Mouse (Mus musculus) hindbrain, embryonic 10.5 days (tissue): ENCODE measurements around the gene Ace3. TPM values are rescaled to one million over a fixed set of nuclear protein-coding genes. Genes with fewer than 3 reads are reported as not detected.

Experiments
- DNase-seq: peaks from one replicate; pipeline ENCODE4 v3.0.0-alpha.2; 2017; ENCODE audit warnings: low spot score
- H3K27ac ChIP-seq: fragments of 300-500 bp; sonication (generic); 2 replicates; pipeline ENCODE4 v1.5.1; 2016; ENCODE audit warnings: mild to moderate bottlenecking, moderate library complexity
- H3K27me3 ChIP-seq: fragments of 300-500 bp; sonication (generic); 2 replicates; pipeline ENCODE4 v1.6.1; 2016; ENCODE audit warnings: mild to moderate bottlenecking; ENCODE audit not compliant: poor library complexity, insufficient read depth, severe bottlenecking
- H3K36me3 ChIP-seq: fragments of 300-500 bp; sonication (generic); 2 replicates; pipeline ENCODE4 v1.6.1; 2016; ENCODE audit warnings: mild to moderate bottlenecking, moderate library complexity
- H3K4me1 ChIP-seq: fragments of 300-500 bp; sonication (generic); replicated peaks from 2 replicates; pipeline ENCODE4 v1.6.1; 2016; ENCODE audit warnings: mild to moderate bottlenecking
- H3K4me3 ChIP-seq: fragments of 300-500 bp; sonication (generic); 2 replicates; pipeline ENCODE4 v1.5.1; 2016; ENCODE audit warnings: mild to moderate bottlenecking, moderate library complexity
- H3K9me3 ChIP-seq: fragments of 300-500 bp; sonication (generic); 2 replicates; pipeline ENCODE4 v1.6.1; 2016; ENCODE audit warnings: mild to moderate bottlenecking, moderate library complexity
- WGBS: fragments of 180-500 bp; shearing (Covaris S2); methylation state at CpG from one replicate; pipeline ENCODE4 v1.1.7; 2016; 5-methylcytosine and 5-hydroxymethylcytosine counted together
- polyA plus RNA-seq: library from polyadenylated mRNA; unstranded; fragments of >200 nt; fragmentation: Nextera tagmentation; extraction: Ambion mirVana; gene quantifications from 2 replicates; pipeline ENCODE4 v1.2.1, GENCODE M21; 2016

The Ace3 gene
- polyA plus RNA-seq, 1 experiment from 2014 or later: not detected

GRCm38 (mm10) chr11:105989446-105989845, 5.0 kb upstream of the Ace3 start:
- no peaks in the 10 kb centered on the region for H3K27me3 ChIP-seq
- no peaks in the 10 kb centered on the region for H3K9me3 ChIP-seq
- 77% methylated on average over 6 of the region's 6 CpGs for WGBS

GRCm38 (mm10) chr11:105990231-105990630, 4.2 kb upstream of the Ace3 start:
- H3K4me1 ChIP-seq: peaks cover 14% of the 10 kb centered on the region; the same call in 1 of the 2 replicates
- no peak overlapping the region for H3K27ac ChIP-seq
- WGBS: 79% methylated on average over 2 of the region's 2 CpGs
- H3K4me3 ChIP-seq: no peak overlapping the region
- DNase-seq: no peak
- no peaks in the 10 kb centered on the region for H3K36me3 ChIP-seq
- H3K27me3 ChIP-seq: no peaks in the 10 kb centered on the region
- H3K9me3 ChIP-seq: no peaks in the 10 kb centered on the region

More at GRCm38 (mm10) chr11:105989446-105989845, 5.0 kb upstream of the Ace3 start:
- H3K4me1 ChIP-seq: peaks cover 14% of the 10 kb centered on the region; the same call in 1 of the 2 replicates
- DNase-seq: no peak
- H3K27ac ChIP-seq: no peak overlapping the region
- H3K4me3 ChIP-seq: no peak overlapping the region
- H3K36me3 ChIP-seq: no peaks in the 10 kb centered on the region

- Histone ChIP-seq H3K9me3 (no peaks in the 10 kb centered on the region), H3K4me3 (no peak overlapping the region), H3K36me3 (no peaks in the 10 kb centered on the region), H3K27ac (no peak overlapping the region), H3K27me3 (no peaks in the 10 kb centered on the region), H3K4me1 (no peaks in the 10 kb centered on the region)
- DNase-seq: no peak
- WGBS: 94% methylated on average over 6 of the region's 6 CpGs
Measured at GRCm38 (mm10) chr11:106000062-106000461, 5.6 kb downstream of the Ace3 start.

- 47% methylated on average over 4 of the region's 4 CpGs for WGBS
- Histone ChIP-seq H3K36me3 (no peaks in the 10 kb centered on the region), H3K27me3 (no peaks in the 10 kb centered on the region), H3K27ac (no peak overlapping the region), H3K4me3 (no peak overlapping the region), H3K4me1 (0 out of 2 replicates have a peak, but pooled peaks cover 5% of the 10 kb centered on the region), H3K9me3 (no peaks in the 10 kb centered on the region)
- DNase-seq: no peak
Measured at GRCm38 (mm10) chr11:106001718-106002117, 7.2 kb downstream of the Ace3 start.

- DNase-seq: no peak
- Histone ChIP-seq H3K9me3 (no peaks in the 10 kb centered on the region), H3K4me1 (peaks cover 24% of the 10 kb centered on the region), H3K36me3 (no peaks in the 10 kb centered on the region), H3K27me3 (peaks cover 17% of the 10 kb centered on the region), H3K27ac (no peak overlapping the region), H3K4me3 (no peak overlapping the region)
- 84% methylated on average over 1 of the region's 1 CpGs for WGBS
Measured at GRCm38 (mm10) chr11:106004576-106004975, 10.1 kb downstream of the Ace3 start.

GRCm38 (mm10) chr11:106005970-106006369, 11.5 kb downstream of the Ace3 start:
- DNase-seq: no peak
- WGBS: 61% methylated on average over 5 of the region's 5 CpGs
- no peak overlapping the region for H3K4me3 ChIP-seq

GRCm38 (mm10) chr11:106007821-106008220, 13.3 kb downstream of the Ace3 start, which contains the start of gene Kcnh6:
Kcnh6 (plus strand) TSS chr11:106008124.
- H3K4me3 ChIP-seq: peak within 1 kb of the TSS; percentile 43

More at GRCm38 (mm10) chr11:106005970-106006369, 11.5 kb downstream of the Ace3 start:
- peaks cover 24% of the 10 kb centered on the region for H3K4me1 ChIP-seq
- no peak overlapping the region for H3K27ac ChIP-seq
- peaks cover 20% of the 10 kb centered on the region for H3K27me3 ChIP-seq
- H3K9me3 ChIP-seq: no peaks in the 10 kb centered on the region
- no peaks in the 10 kb centered on the region for H3K36me3 ChIP-seq

GRCm38 (mm10) chr11:106012711-106013110, 18.2 kb downstream of the Ace3 start:
- peak; percentile 16 for DNase-seq
- Histone ChIP-seq H3K27me3 (peaks cover 20% of the 10 kb centered on the region), H3K4me1 (peaks cover 33% of the 10 kb centered on the region), H3K4me3 (no peak overlapping the region), H3K27ac (no peak overlapping the region), H3K9me3 (no peaks in the 10 kb centered on the region), H3K36me3 (no peaks in the 10 kb centered on the region)
- WGBS: 59% methylated on average over 7 of the region's 7 CpGs

More at GRCm38 (mm10) chr11:106007821-106008220, 13.3 kb downstream of the Ace3 start, which contains the start of gene Kcnh6:
- H3K9me3 ChIP-seq: no peaks in the 10 kb centered on the region
- no peaks in the 10 kb centered on the region for H3K36me3 ChIP-seq
- 1% methylated on average over 25 of the region's 25 CpGs for WGBS
- DNase-seq: peak; percentile 78
- peak within 1 kb of the TSS; percentile 29; the same call in 1 of the 2 replicates for H3K27ac ChIP-seq
- peaks cover 20% of the 10 kb centered on the region for H3K27me3 ChIP-seq
- peaks cover 30% of the 10 kb centered on the region for H3K4me1 ChIP-seq

- Histone ChIP-seq H3K4me1 (peaks cover 24% of the 10 kb centered on the region), H3K27me3 (peaks cover 13% of the 10 kb centered on the region), H3K36me3 (no peaks in the 10 kb centered on the region), H3K27ac (no peak overlapping the region), H3K9me3 (no peaks in the 10 kb centered on the region), H3K4me3 (no peak overlapping the region)
- 74% methylated on average over 11 of the region's 11 CpGs for WGBS
- no peak for DNase-seq
Measured at GRCm38 (mm10) chr11:106013556-106014225, 19.2 kb downstream of the Ace3 start.

GRCm38 (mm10) chr11:106016440-106016839, 22.0 kb downstream of the Ace3 start:
- Histone ChIP-seq H3K9me3 (no peaks in the 10 kb centered on the region), H3K36me3 (no peaks in the 10 kb centered on the region), H3K4me3 (no peak overlapping the region), H3K27me3 (peaks cover 28% of the 10 kb centered on the region), H3K27ac (no peak overlapping the region), H3K4me1 (peaks cover 27% of the 10 kb centered on the region)
- WGBS: 83% methylated on average over 5 of the region's 5 CpGs
- no peak for DNase-seq

- Histone ChIP-seq H3K27ac (peak overlapping the region; percentile 74), H3K4me1 (peaks cover 13% of the 10 kb centered on the region), H3K4me3 (peak overlapping the region; percentile 56), H3K9me3 (no peaks in the 10 kb centered on the region), H3K27me3 (peaks cover 34% of the 10 kb centered on the region), H3K36me3 (no peaks in the 10 kb centered on the region)
- peak; percentile 46 for DNase-seq
- WGBS: 1% methylated on average over 50 of the region's 50 CpGs
Measured at GRCm38 (mm10) chr11:106020051-106020763, 25.7 kb downstream of the Ace3 start.

- no peak overlapping the region for H3K4me3 ChIP-seq
- H3K4me1 ChIP-seq: peaks cover 7% of the 10 kb centered on the region; the same call in 1 of the 2 replicates
- no peak for DNase-seq
- no peaks in the 10 kb centered on the region for H3K9me3 ChIP-seq
- whole genome bisulfite sequencing: 79% methylated on average over 3 of the region's 3 CpGs
- H3K27me3 ChIP-seq: peaks cover 13% of the 10 kb centered on the region
- H3K36me3 ChIP-seq: peaks cover 8% of the 10 kb centered on the region
- H3K27ac ChIP-seq: no peak overlapping the region
Measured at GRCm38 (mm10) chr11:106025774-106026173, 31.3 kb downstream of the Ace3 start.
